Mouse (Mus musculus) heart, adult 2 months (tissue): ENCODE data around the gene Ints12.

Experiments
- CTCF ChIP-seq: fragments of 200-600 bp; IDR thresholded peaks from 2 replicates; pipeline ENCODE4 v1.8.1; 2022; ENCODE audit warnings: antibody characterized with exemption, mild to moderate bottlenecking, moderate library complexity
- EP300 ChIP-seq: fragments of 200-500 bp; IDR thresholded peaks from 2 replicates; pipeline ENCODE4 v1.6.1; 2011; ENCODE audit warnings: low read depth, low read length, control low read depth; ENCODE audit not compliant: insufficient read depth
- POLR2A ChIP-seq: fragments of 200-500 bp; IDR thresholded peaks from 2 replicates; pipeline ENCODE4 v1.6.1; 2011; ENCODE audit warnings: mild to moderate bottlenecking, low read depth, low read length, control low read depth; ENCODE audit not compliant: insufficient read depth

- TF ChIP-seq CTCF (no peak), POLR2A (no peak), EP300 (no peak)
Observed at GRCm38 (mm10) chr3:133109844-133110243, 18.2 kb downstream of the Ints12 start.
